Mouse (Mus musculus) WW6 (cell line): ENCODE data around the gene Plpp2.

ENCODE experiments used
- DNase-seq: peaks from one replicate; pipeline ENCODE4 v3.0.0-alpha.2; 2013; ENCODE audit warnings: low read depth, low spot score

The Plpp2 gene

GRCm38 (mm10) chr10:79533126-79533911 lies at the start of gene Plpp2:
Plpp2 (minus strand) TSS chr10:79533796.
- no peak for DNase-seq

GRCm38 (mm10) chr10:79581501-79581900 lies 47.9 kb upstream of the Plpp2 start:
- DNase-seq: no peak

GRCm38 (mm10) chr10:79580811-79581210 lies 47.2 kb upstream of the Plpp2 start:
- DNase-seq: peak; percentile 20

DNA sequence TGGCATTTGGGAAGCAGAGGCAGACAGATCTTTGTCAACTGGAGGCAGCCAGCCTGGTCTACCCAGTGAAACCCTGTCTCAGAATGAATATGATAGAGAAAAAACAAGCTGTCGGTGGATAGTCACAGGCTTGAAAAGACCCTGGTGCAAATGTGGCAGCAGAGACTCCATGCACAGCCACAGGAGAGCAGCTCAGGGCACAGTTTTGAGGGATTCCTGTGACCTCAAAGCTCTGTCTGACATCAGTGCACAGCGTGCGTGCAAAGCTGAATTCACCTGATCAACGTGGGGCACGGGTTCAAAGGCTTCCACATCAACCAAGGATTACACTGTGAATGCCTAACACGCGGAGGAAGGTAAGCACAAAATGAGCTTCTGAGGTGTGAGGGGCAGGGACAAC lies 46.8 kb upstream of the Plpp2 start:
- no peak for DNase-seq

DNA sequence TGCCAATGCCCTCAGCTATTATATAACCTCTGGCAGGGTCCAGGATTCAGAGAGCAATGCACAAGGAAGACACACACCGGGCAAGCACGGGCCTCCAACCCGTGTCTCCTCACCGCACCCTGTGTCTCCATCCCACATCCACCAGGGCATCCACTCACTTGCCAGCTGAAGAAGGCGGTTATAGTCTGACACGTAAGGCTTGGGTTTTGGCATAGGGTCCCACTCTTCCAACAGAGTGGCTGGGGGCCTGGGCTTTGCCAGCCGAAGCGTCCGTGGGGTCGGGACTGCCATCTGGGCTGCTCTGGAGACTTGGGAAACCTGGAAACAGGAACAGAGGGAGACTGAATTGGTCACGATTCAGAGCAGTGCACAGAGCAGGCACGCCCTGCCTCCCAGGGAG lies 46.2 kb upstream of the Plpp2 start:
- DNase-seq: no peak

- no peak for DNase-seq
Measured at GRCm38 (mm10) chr10:79578891-79579290, 45.3 kb upstream of the Plpp2 start.

GRCm38 (mm10) chr10:79578276-79578675 lies 44.7 kb upstream of the Plpp2 start:
- no peak for DNase-seq

DNA sequence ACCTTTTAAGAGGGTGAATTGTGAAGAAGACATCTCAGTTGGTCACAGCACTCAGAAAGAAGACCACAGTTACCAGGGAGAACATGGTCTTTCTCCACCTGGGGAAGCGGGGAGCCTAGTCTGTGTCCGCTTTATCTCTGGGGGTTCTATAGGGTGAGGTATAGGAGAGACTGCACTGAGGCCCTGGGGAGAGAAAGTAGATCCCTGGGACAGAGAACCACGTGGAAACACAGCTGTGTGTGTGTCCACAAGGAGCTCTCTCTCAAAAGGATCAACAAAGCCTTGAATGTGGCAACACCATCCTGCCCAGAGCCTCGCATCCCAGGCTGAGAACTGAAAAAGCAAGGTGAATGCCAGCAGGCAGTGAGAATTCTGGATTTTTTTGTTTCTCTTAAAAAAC lies 43.8 kb upstream of the Plpp2 start:
- DNase-seq: no peak

GRCm38 (mm10) chr10:79575754-79576153 lies 42.2 kb upstream of the Plpp2 start:
- no peak for DNase-seq

DNA sequence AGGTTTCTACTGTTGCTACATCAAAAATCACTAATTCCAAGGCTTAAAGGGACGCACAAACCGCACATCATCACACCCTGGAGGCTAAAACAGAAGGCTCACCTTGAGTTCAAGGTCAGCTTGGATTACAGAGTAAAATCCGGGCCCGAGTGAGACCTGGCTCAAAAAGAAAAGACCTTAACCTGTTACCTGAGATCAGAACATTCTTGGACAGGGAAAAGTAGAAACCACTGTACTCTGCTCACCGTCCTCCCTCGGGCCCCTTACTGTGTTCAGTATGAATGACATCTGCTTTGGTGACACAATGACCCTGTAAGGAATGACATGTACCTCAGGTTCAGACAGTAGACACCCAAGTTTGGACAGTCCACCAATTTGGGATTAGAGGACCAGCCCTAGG lies 41.2 kb upstream of the Plpp2 start:
- DNase-seq: no peak

DNA sequence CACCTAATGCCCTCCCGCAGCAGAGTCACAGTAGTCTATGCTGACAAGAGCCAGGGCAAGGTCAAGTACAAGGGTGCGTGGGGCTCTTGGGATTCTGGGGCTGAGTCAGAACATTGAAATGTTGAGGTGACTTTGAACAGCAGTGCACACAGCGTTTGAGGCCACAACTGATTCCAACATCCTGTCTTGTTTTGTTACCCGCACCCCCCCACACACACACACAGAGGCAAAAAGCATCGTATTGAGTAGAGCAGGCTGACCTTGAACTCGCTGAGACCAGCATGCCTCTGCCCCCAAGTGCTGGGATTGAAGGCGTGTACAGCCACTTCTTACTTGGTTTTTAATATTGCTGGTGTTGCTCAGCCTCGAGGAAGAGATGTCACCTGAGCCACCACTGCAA lies 40.8 kb upstream of the Plpp2 start:
- no peak for DNase-seq

DNA sequence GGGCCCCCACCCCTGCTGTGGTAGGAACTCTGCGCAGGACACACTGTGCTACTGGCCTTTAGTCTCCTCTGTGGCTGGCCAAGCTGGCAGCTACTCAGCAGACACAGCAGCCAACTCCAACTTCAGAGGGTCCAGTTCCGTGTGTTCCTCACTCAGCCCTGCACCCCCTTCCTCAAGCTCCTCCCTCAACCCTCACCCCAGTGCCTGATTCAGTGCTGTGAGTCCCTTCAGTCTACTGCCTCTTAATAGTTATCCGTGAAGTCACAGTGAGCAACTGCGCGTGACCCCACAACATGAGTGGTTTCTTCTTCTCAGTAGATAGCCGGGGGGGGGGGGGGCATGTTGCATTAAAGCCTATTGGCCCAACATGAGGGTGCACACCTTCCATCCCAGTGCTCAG lies 40.0 kb upstream of the Plpp2 start:
- DNase-seq: no peak

GRCm38 (mm10) chr10:79571314-79571713 lies 37.7 kb upstream of the Plpp2 start:
- no peak for DNase-seq

DNA sequence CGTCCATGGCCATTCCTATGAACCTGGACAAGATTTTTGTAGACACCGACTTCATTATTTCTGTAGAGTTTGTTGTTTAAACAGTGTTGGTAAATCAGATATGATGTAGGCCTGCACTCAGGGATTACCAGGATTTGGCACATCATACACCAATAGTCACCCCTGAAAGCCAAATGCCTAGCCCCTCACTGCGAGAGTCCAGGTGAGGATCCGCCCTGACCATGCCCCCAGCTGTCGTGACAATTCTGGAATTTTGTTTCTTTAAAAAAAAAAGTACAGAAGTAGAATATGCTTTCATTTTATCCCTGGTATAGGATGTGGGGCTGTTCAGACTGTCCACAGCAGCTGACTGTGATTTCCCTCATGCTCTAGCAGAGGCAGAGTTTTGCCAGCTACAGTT lies 36.3 kb upstream of the Plpp2 start:
- DNase-seq: no peak

GRCm38 (mm10) chr10:79559716-79560115 lies 26.1 kb upstream of the Plpp2 start:
- no peak for DNase-seq

DNA sequence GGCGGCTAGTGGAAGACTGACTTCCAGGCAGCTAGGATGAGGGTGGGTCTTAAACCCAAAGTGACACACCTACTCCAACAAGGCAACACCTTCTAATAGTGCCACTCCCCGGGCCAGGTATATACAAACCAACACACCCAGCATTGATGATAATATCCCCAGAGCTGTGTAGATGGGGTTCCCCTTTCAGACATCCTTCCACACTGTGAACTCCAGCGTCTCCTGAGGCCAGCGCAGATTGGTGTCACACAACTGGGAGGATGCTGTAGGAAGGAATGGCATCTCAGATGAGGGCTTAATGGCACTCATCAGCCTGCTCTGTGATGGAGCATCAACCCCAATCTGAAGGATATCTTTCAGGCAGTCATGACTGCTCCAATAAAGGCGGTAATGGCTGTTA lies 23.9 kb upstream of the Plpp2 start:
- no peak for DNase-seq

DNA sequence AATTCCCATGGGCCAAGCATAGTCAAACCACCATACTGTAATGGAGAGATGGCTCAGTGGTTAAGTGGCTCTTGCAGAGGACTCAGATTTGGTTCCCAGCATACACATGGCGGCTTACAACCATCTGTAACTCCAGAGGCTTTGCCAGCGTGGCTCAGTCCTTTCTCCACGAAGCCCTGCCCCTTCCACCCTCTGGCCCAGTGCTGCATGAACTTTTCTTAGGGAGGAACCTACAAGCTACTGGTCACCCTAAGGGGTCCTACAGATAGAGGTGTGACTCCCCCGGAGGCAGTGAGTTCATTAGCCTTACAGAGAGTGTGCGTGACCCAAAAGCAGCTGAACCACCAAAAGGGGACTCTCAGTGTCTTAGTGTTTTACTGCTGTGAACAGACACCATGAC lies 23.4 kb upstream of the Plpp2 start:
- no peak for DNase-seq

GRCm38 (mm10) chr10:79555238-79555724 lies 21.7 kb upstream of the Plpp2 start:
- no peak for DNase-seq

DNA sequence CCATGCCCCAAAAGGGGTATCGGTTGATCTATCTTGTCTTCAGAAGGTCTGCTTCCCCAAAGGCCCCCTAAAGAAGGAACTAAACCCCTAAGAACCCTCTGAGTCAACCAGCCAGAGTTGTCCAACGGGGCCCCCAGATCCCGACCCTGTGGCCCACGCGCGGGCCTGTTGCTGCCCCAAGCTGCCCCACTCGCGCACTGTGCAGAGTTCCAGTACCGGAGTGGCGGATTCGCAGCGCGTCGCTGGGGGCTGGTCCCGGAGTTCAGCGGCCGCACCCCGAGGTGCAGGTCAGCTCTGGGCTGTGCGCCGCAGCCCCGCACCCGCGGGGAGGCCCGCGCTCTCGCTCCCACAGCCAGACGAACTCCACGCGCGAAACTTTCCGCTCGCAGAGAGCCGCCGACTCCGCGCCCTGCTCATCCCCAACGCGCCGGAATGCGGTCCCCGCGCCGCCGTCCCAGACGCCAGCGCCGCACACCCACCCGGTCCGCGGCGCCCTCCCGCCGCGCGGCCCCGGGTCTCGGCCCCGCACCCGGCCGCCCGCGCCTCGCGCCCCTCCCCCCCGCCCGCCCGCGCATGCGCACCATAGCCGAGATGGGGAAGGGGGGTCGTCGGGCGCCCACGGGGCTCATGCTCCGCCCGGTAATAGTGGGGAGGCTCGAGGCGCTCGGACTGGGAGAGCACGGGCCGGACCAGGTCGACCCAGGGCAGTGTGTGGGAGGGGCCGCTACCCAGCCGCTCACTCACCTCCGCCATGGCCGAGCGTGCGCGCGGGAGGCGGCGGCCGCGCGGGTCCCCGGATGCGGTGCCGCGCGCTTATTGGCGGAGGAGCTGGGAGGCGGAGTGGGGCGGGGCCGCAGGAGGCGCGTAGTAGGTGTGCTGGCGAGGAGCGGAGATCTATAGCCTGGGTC lies 21.0 kb upstream of the Plpp2 start, which contains the start of gene Mier2:
Mier2 (minus strand) TSS at position 870 of the 908 bp plus-strand sequence.
- DNase-seq: peak; percentile 70

DNA sequence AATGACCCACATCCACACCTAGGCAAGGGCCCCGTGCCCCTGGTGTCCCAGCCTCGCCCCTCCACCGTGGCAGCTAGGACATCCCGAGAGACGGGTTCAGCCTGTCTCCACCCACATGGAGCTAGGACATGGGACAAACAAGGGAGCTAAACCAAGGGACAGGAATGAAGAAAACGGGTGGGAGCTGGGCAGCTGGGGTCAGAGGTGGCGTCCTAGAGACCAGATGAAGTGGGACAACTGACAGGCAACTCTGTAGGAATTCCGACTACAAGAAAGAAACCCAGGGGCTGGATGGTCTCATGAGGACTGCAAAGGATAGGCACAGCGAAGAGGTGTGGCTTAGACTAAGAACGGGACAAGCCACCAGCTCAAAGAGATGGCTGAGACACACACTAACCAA lies 20.1 kb upstream of the Plpp2 start:
- DNase-seq: no peak

- no peak for DNase-seq
Measured at GRCm38 (mm10) chr10:79553176-79553575, 19.6 kb upstream of the Plpp2 start.

GRCm38 (mm10) chr10:79552531-79552930 lies 18.9 kb upstream of the Plpp2 start:
- DNase-seq: no peak

GRCm38 (mm10) chr10:79550366-79550765 lies 16.8 kb upstream of the Plpp2 start:
- DNase-seq: no peak
